Mouse (Mus musculus): ENCODE data around the gene Eras.
"Not testable (repeated sequence)": the region's sequence is repeated elsewhere in the genome, so short reads cannot be mapped to it uniquely, and the experiment has no call there.

The Eras gene

GRCm38 (mm10) chrX:7910473-7910872, 17.9 kb downstream of the Eras start:
- peak; percentile 25 for DNase-seq (ENCODE audit: low read depth, low spot score)

GRCm38 (mm10) chrX:7909242-7909641, 19.2 kb downstream of the Eras start, which contains the start of gene Gm10490:
Gene Gm10490, plus strand, starts transcription at chrX:7909542.
- not testable (repeated sequence) for DNase-seq (ENCODE audit: low read depth, low spot score)

GRCm38 (mm10) chrX:7907735-7908134, 20.7 kb downstream of the Eras start, which contains the start of gene Gm10491:
Gene Gm10491, minus strand, starts transcription at chrX:7907835.
- no peak for DNase-seq (ENCODE audit: low read depth, low spot score)

GRCm38 (mm10) chrX:7904441-7904840, 24.0 kb downstream of the Eras start:
- no peak for DNase-seq (ENCODE audit: low read depth, low spot score)

DNA sequence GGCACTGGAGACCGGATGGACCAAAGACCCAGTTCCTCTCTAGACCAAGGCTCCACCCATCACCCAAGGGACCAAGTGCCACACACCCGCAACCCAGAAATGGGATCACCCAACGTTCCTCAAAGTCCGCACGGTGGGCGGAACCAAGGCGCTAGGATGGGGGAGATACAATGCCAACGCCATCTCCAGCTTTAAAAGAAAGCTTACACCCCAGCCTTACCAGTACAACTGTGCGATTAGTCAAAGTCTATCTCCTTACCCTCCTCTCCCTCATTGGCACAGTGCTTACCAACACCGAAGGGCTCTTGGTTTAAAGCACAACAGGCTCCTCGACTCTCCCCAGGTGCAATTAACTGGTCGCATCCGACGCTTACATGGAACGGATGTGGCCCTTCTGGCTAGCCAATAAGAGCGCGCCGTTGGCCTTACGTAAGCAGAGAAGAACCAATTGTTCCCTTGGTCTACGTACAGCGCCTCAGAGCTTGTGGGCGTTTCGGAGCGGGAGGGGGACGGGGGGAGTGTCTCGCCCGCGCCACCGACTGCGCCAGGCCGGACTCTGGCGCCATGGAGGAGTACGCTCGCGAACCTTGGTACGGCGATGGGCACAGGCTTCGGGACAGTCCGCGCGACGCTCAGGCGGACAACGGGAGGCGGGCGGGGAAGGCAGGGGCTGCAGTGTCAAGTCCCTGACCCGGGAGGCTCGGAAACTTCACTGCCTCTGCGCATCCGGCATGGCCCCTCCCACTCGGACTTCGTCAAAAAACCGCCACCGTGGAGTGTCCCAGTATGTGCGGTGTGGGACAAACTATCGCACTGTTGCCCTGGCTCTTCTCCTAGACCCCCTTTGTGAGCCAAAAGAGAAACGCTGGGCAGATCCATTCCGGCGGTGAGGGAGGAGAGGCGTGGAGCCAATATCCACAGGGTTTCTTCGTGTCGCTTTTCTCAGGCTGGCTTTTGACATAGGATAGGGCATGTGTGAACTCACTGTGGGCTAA, 29.2 kb downstream of the Eras start, which contains the start of the genes Pqbp1 and Timm17b:
TSS of gene Pqbp1 (minus strand) at position 390 of the 995 bp plus-strand sequence.
TSS of gene Timm17b (plus strand) at position 478 of the 995 bp plus-strand sequence.
- peak; percentile 93 for DNase-seq (ENCODE audit: low read depth, low spot score)

DNA sequence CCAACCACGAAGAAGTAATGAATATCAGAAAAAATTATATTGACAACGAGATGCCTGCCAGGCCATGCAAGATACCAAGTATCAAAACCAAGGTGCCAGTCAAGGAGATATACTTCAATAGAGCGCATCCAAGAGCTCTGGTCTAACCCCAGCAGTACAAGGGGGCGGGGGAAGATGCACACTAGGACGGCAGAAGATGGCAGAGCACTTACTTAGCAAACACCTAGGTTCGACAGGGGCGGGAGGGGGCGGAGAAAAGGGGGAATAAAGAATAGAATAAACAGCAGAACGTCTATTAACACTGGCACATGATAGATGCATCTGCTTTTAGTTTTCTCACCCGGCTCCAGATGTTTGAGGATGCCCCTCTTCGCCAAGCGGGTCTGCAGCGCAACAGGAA, 30.2 kb downstream of the Eras start:
- no peak for DNase-seq (ENCODE audit: low read depth, low spot score)

DNA sequence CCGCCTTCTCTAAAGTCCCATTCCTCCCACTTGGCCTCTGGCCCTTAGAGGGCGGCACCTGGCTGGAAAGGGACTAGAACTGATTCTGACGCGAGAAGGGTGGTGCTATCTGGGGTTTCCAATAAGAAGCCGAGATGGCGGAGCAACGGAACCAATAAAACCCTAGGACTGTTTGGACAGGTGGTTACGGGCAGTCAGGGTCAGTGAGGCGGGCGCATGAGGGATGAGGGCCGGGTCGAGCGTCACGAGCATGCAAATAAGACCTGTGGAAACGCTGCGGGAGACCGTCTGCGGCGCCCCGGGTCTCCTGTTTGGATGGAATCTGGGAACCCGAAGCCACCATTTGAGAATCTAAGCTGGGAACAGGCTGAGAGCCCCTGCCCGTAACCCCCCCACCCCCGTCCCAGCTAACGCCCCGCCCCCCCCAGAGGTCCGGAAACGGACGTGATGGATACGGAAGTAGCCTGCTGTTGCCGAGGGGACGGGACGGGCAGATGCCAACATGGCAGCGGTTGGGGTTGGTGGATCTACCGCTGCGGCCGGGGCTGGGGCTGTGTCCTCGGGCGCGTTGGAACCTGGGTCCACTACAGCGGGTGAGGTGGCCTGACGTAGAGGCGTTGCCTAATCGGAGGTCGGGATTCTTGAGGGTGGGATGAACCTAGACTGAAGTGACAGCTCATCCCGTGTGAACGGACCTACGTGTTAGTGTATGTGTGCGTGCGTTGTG, 44.4 kb downstream of the Eras start, which contains the start of gene Slc35a2:
TSS of gene Slc35a2 (plus strand) at position 188 of the 727 bp plus-strand sequence.
- DNase-seq (ENCODE audit: low read depth, low spot score), result peak; percentile 86

DNA sequence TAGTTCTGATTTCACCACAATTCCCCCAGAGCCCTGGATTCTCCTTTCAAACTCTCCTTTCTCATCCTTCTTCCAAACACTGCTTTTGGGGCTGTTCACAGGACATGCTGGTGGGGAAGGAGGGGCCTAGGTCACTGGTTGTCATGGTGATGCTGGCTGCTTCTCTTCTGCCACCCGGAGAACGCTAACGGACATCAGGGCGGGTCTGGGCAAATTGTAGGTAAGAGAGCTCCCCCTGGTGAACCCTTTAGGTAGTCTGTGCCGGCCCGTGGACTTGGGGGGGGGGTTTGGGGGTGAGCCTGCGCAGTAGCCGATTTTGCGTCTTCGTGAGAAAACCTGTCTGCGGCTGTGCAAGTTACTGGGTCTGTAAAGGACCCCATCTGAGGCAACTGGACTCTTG, 48.6 kb downstream of the Eras start:
- peak; percentile 90 for DNase-seq (ENCODE audit: low read depth, low spot score)

DNA sequence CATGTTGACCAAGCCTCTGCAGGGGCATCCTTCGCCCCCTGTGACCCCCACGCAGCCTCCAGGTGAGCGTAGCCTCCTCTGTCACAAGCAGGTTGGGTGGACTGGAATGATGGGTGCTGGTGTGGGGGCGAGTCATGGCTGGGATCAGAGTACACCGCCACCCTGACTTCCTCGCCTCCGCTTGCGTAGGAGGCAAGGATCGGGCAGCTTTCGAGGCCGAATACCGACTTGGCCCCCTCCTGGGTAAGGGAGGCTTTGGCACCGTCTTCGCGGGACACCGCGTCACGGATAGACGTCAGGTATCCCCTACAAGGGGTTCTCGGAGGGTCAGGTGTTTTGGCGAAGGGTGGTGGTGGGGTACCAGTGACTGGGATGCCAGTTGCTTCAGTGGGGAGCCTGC, 49.9 kb downstream of the Eras start:
- DNase-seq (ENCODE audit: low read depth, low spot score), result no peak

GRCm38 (mm10) chrX:7878007-7878419, 50.4 kb downstream of the Eras start, which contains the start of gene Pim2:
Gene Pim2, plus strand, starts transcription at chrX:7878262.
- DNase-seq (ENCODE audit: low read depth, low spot score), result peak; percentile 93
